Mouse (Mus musculus): Measurements from ENCODE around the gene Gpr179.

DNA sequence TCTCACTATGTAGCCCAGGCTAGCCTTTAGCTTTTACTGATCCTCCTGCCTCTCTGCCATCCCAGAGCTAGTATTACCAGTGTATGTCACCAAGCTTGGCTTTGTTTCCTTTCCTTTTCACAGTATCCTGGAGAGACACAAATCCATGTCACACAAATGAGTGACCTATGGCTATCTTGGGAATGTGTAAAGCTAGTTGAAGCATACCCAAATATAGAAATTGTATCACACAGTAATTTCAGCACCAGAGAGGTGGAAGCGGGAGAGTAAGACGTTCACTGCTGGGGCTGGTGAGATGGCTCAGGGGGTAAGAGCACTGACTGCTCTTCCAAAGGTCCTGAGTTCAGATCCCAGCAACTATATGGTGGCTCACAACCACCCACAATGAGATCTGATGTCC, 51.9 kb downstream of the Gpr179 start:
- TF ChIP-seq CTCF (IDR thresholded peaks at IDR 0.05; ENCODE audit: insufficient read depth, low read depth, low read length) (no peak), POLR2A (IDR thresholded peaks at IDR 0.05; ENCODE audit: insufficient read depth, low read depth, low read length) (no peak)

Data from olfactory bulb, adult 2 months (tissue).